Mouse (Mus musculus) G1E (cell line): ENCODE data around the gene Pdpk1.
A peak's percentile ranks its signal among the peaks of the same experiment; 100 is the strongest.

Source experiments
- CTCF ChIP-seq: IDR thresholded peaks from 2 replicates; pipeline ENCODE4 v1.5.1; 2012; ENCODE audit warnings: low read depth, low read length, inconsistent platforms, mixed read lengths
- GATA1 ChIP-seq: IDR thresholded peaks from 2 replicates; pipeline ENCODE4 v1.6.1; 2012; ENCODE audit warnings: borderline replicate concordance, low read length, inconsistent platforms, mixed read lengths
- GATA2 ChIP-seq: IDR thresholded peaks from 2 replicates; pipeline ENCODE4 v1.6.1; 2012; ENCODE audit warnings: low read depth, low read length, inconsistent platforms, borderline replicate concordance
- TAL1 ChIP-seq: conservative IDR thresholded peaks from 2 replicates; pipeline ENCODE4 v1.6.1; 2012; ENCODE audit warnings: low read depth, low read length, inconsistent platforms, mixed read lengths

DNA sequence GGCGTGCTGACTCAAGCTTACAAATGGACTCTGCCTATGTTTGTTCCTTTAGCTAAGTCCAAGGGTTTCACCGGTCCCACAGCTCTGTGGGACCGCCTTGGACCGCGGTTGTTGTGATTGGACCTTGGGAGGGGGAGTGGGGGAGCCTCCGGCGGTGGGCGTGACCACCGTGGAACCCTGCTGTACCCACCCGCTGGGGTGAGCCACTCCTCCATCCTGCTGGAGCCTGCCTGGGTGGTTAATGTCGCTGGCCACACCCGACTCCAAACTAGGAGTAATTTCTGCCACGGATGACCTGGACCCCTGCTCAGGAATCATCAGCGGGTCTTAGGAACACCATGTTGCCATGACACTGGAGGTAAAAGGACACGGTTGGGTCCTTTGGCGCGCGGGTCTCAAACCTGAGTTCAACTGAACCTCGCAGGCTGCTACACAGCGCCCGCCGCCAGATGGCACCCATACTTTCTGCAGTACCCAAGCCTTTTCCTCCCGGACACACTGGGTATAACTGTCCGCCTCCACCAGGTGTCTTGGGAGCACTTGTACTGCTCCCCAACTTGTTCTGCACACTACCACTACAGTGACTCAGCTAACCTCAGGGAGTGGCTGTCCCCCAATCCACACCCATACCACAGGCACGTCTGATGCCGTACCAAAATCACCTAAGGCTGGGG is 1.3 kb upstream of the Pdpk1 start:
- TF ChIP-seq GATA1 (no peak), CTCF (peak; percentile 56), GATA2 (no peak), TAL1 (no peak)
